Mouse (Mus musculus): ENCODE measurements around the gene Cmtm7. TPM values are rescaled to one million over a fixed set of nuclear protein-coding genes. Genes with fewer than 3 reads are reported as not detected.

Gene Cmtm7
- 966 and 1,044 TPM in 2 replicates for total RNA-seq (2014; fragmentation: Nextera tagmentation)
- total RNA-seq (2017) = 864 and 928 TPM in 2 replicates

- peak; percentile 60 for ATAC-seq (replicated peaks; ENCODE audit: poor library complexity, severe bottlenecking)
These were observed at the start of gene Cmtm7 for GRCm38 (mm10) chr9:114781526-114782212. Cmtm7 (minus strand) TSS chr9:114781856.

DNA sequence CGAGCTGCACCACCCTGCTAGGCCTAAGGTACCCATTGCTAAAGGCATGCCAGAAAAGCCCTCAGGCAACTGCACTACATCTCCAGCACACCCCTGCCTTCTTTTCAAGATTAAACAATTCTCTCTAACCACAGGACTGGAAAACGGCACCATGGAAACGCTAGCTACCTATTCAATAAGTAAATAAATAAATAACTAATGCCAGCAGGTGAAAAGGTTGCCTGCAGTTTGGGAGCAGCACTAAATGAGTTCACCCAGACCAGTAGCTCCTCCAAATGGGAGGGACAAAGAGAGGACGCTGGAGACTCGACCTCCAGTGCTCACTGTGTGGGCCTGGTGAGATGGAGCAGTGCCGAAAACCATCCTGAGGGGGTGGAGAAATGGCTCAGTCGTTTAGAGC is 48.7 kb upstream of the Cmtm7 start:
- no peak for ATAC-seq (replicated peaks; ENCODE audit: poor library complexity, severe bottlenecking)

DNA sequence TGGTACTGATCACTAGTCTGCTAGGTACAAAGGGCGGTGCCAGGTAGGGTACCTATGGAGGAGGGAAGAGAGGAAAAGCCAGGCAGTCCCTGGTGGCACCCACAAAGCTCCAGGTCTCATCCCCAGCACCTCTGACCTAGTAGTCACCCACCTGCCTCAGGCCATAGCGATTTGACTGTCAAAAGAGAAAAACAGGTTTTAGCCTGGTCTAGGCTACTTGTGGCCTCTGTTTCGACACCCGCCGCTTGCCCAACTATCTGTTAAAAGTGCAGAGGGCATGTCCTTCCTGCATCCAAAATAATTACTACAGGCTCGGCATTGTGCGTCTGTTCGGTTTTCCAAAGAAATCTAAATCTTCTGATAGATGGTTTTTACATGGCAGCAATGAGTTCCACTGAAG is 48.0 kb upstream of the Cmtm7 start:
- ATAC-seq (replicated peaks; ENCODE audit: poor library complexity, severe bottlenecking) = no peak

- ATAC-seq (replicated peaks; ENCODE audit: poor library complexity, severe bottlenecking) = no peak
These were observed 46.7 kb upstream of the Cmtm7 start for GRCm38 (mm10) chr9:114828377-114828776.

DNA sequence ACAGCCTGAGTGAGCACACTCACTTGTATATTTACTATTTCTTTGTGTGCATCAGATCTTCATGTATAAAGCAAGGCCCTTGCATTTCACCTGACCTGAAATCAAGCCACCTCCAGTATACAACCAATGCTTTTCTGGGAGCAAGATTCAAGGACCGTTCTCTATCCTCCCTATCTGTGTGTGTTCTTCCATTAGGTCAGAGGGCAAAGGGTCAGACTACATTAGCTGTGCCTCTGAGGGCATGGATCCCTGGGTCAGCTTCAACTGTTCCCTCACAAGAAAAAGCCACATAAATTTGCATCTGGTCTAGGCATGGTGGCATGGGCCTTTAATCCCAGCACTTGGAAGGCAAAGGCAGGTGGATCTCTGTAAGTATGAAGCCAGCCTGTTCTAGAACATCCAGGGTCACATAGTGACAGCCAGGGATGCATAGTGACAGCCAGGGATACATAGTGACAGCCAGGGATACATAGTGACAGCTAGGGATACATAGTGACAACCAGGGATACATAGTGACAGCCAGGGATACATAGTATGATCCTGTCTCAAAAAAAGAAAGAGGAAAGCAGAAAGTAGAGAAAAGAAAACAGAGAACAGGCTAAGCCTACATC is 45.7 kb upstream of the Cmtm7 start:
- no peak for ATAC-seq (replicated peaks; ENCODE audit: poor library complexity, severe bottlenecking)

DNA sequence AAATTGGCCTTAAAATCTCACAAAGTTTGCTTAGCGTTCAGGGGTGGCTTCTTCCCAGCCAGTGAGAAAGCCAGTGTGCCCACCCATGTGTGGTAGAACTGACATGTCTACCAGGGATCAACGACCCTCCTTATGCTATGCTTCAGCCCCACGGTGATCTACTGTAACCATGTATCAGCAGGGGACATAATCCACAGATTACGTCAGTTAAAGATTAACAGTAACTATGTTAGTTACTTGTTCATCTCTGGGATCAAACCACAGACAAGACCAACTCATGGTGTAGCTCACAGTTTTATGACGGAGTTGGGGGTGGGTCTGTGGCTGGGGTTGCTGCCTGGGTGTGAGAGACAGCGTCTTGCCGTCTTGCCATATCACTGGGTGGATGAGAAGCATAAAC is 42.5 kb upstream of the Cmtm7 start:
- no peak for ATAC-seq (replicated peaks; ENCODE audit: poor library complexity, severe bottlenecking)

DNA sequence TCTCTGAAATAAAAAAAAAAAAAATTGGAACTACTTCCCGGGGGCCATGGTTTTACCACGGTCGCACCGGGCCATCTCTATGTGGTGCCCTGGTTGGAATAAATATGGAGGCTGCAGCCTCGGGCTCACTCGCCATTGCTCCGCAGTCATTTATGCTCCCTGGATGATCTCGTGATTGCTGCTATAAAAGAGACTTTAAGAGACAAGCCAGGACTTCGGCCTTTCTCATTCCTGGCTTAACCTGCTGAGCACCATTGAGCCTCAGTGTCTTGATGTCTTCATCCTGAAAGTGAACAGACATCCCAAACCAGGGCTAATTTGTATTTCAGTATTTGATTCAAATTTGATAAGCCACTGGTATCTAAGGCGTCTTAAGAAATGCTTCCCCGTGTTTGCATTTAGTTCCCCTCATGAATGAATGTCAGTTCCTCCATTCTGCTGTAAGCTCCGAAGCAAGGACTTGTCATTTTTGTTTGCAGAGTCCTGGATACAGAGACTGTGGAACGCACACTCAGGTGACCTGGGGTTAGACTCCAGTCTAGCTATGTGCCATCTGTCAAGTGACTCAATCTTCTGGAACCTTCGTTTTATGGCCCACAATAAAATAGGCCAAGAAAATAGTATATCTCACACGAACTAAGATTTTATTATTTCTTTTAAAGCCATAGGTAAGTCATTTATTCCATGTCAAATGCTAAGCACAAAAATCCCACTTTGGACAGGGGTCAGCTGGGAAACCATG is 40.1 kb upstream of the Cmtm7 start:
- ATAC-seq (replicated peaks; ENCODE audit: poor library complexity, severe bottlenecking) = no peak

GRCm38 (mm10) chr9:114818918-114819317 is 37.3 kb upstream of the Cmtm7 start:
- ATAC-seq (replicated peaks; ENCODE audit: poor library complexity, severe bottlenecking) = no peak

GRCm38 (mm10) chr9:114817012-114817411 is 35.4 kb upstream of the Cmtm7 start:
- ATAC-seq (replicated peaks; ENCODE audit: poor library complexity, severe bottlenecking) = no peak

GRCm38 (mm10) chr9:114816121-114816520 is 34.5 kb upstream of the Cmtm7 start:
- no peak for ATAC-seq (replicated peaks; ENCODE audit: poor library complexity, severe bottlenecking)

DNA sequence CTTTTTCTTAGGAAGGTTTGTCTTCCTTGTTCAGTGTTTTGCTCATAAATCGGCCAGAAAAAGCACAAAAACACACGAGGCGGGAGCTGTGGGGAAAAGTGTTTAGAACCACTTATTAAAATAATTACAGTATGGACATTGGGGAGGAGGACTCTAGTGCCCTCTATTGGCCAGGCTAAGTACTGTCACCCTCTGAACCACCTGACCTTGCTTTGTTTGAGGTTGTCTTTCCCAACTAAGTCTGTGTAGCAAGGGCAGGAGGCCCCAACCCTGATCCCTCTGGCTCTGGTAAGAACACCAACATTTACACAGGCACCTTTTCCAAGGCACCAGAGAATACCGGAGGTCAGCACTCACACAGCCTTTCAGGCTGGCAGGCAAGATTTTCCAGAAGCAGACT is 33.7 kb upstream of the Cmtm7 start:
- peak; percentile 98 for ATAC-seq (replicated peaks; ENCODE audit: poor library complexity, severe bottlenecking)

DNA sequence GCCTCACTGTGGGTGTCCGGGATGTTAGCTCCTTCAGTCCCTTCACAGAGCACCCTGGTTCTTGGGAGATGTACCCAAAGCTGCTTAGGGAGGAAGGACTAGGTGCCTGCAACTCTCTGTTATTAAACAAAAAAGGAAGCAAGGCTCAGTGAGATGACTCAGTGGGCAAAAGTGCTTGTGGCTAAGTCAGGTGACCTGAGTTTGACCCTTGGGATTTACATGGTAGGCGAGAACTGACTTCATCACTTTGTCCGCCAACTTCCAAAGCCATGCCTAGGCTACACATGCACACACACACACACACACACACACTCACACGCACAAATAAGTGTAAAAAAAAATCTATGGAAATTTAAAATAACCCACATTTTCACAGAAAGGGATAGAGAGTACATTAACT is 30.3 kb upstream of the Cmtm7 start:
- ATAC-seq (replicated peaks; ENCODE audit: poor library complexity, severe bottlenecking) = 0 out of 2 replicates have a peak, but pooled peaks have one; percentile 18

- no peak for ATAC-seq (replicated peaks; ENCODE audit: poor library complexity, severe bottlenecking)
These were observed 29.2 kb upstream of the Cmtm7 start for GRCm38 (mm10) chr9:114810837-114811236.

DNA sequence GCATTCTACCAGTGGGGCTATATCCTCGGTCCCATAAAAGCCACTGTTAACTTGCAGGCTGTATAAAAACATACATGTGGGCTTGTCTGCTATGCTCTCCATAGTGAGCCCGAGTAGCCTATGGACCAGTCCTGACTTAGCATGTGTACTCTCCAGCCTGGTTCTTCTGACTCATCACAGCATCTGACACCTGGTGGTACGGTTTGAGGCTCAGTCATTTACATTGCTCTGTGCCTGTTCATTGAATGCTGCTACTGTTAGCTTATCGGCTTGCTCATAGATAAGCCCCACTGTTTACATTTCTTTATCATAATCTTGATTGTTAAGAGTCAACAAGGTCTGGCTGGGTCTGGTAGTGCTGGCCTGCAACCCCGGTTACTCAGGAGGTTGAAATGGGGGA is 27.0 kb upstream of the Cmtm7 start:
- ATAC-seq (replicated peaks; ENCODE audit: poor library complexity, severe bottlenecking) = no peak

GRCm38 (mm10) chr9:114807261-114807660 is 25.6 kb upstream of the Cmtm7 start:
- ATAC-seq (replicated peaks; ENCODE audit: poor library complexity, severe bottlenecking) = no peak; the same call in 1 of the 2 replicates

GRCm38 (mm10) chr9:114805151-114805671 is 23.6 kb upstream of the Cmtm7 start:
- ATAC-seq (replicated peaks; ENCODE audit: poor library complexity, severe bottlenecking) = no peak

- no peak for ATAC-seq (replicated peaks; ENCODE audit: poor library complexity, severe bottlenecking)
These were observed 20.5 kb upstream of the Cmtm7 start for GRCm38 (mm10) chr9:114802191-114802590.

DNA sequence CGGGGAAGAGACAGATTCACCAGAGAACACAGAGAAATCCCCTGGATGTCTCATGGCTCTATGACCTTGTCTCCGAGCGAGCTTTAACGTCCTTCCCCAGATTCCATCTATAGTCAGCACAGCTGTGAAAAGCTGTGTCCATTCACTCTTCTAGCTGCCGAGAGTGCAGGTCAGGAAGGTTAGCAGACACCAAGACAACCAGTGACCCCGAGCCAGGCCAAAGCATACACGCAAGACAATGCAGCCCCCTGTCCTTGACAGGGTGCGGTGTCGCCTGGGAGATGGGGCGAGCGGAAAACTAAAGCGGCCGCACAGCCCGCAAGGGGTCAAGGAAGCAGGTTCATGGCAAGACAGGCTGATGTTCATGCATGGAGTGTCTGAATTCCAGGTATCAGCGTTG is 19.6 kb upstream of the Cmtm7 start:
- no peak for ATAC-seq (replicated peaks; ENCODE audit: poor library complexity, severe bottlenecking)

DNA sequence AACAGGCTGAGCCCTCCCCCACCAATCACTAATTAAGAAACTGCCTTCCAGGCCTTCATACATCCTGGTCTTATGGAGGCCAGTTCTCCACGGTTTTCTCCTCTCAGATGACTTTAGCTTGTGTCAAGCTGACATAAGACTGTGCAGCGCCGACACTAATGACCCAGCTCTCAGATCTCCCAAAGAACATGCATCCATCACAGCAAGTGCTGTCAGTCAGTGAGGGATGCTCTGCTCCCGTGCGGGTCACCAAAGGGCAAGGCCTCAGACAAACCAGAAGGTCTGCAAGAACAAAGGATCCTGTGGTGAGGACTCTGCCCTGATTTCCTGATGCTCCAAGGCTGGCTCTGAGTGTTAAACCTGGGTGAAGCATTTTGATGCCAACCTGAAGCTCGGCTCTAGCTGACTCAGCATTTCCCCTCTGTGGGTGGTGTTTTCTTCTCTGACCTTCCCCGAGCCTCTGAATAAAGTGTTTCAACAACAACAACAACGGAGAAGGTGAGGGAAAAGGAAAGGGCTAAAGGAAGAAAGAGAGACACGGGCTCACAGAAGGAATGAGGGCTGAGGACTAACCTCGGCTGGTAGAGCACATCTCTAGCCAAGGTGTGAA is 17.9 kb upstream of the Cmtm7 start:
- ATAC-seq (replicated peaks; ENCODE audit: poor library complexity, severe bottlenecking) = no peak

- no peak for ATAC-seq (replicated peaks; ENCODE audit: poor library complexity, severe bottlenecking)
These were observed 17.2 kb upstream of the Cmtm7 start for GRCm38 (mm10) chr9:114798845-114799244.

Data from granulocyte monocyte progenitor cell, adult 5-6 weeks (primary cell).